In genomic region chr17:28683601-28684000, GRCm38 (mm10) we compare ENCODE assay signal across 32 mouse cellular contexts. TPM values are rescaled to one million over a fixed set of nuclear protein-coding genes. Genes with fewer than 3 reads are reported as not detected.
DNase-seq lines count a peak whose midpoint lies in the region; ATAC-seq and TF ChIP-seq lines count a peak whose summit lies in the region.
"Had no signal": no experiment of that assay in that cellular context is flagged by ENCODE, and none has a peak within 500 bp of the region (broad histone marks: within the 10 kb centered on the region; RNA-seq: fewer than 3 reads in every experiment).

No protein-coding gene starts in this region.

- H3K9me3 ChIP-seq in intestine, embryonic 16.5 days (ENCODE audit: control insufficient read depth, low read length): no peaks in the 10 kb centered on the region
- H3K9me3 ChIP-seq in kidney, embryonic 15.5 days (replicated peaks): no peaks in the 10 kb centered on the region
- no peaks in the 10 kb centered on the region for H3K9me3 ChIP-seq in heart, embryonic 11.5 days (replicated peaks; ENCODE audit: control insufficient read depth, low read length)
- H3K9me3 ChIP-seq: embryonic facial prominence, embryonic 13.5 days; forebrain, embryonic 13.5 days; heart, embryonic 12.5 days; limb, embryonic 13.5 days; neural tube, embryonic 13.5 days had no signal

- 44% methylated on average over 1 of the region's 1 CpGs for WGBS in bone marrow, adult 2 months
- WGBS in intestine, embryonic 16.5 days: 52% methylated on average over 1 of the region's 1 CpGs
- 37% methylated on average over 1 of the region's 1 CpGs for WGBS in kidney, embryonic 15.5 days
- 55% methylated on average over 1 of the region's 1 CpGs for WGBS in heart, embryonic 11.5 days (ENCODE audit: insufficient replicate concordance)

- H3K9ac ChIP-seq in intestine, embryonic 16.5 days (ENCODE audit: low read depth, low read length): no peak overlapping the region
- no peak overlapping the region for H3K9ac ChIP-seq in kidney, embryonic 15.5 days
- H3K9ac ChIP-seq in heart, embryonic 11.5 days (ENCODE audit: low read depth, low read length): no peak overlapping the region
- H3K9ac ChIP-seq: embryonic facial prominence, embryonic 13.5 days; forebrain, embryonic 13.5 days; heart, embryonic 12.5 days; limb, embryonic 13.5 days; lung, embryonic 14.5 days; neural tube, embryonic 13.5 days had no signal

- peak overlapping the region; percentile 66; the same call in 1 of the 2 replicates for H3K27ac ChIP-seq in bone marrow, adult 2 months (ENCODE audit: control insufficient read depth, insufficient read depth, low read depth, low read length, poor library complexity)
- H3K27ac ChIP-seq in intestine, embryonic 16.5 days (ENCODE audit: low read length): peak overlapping the region; percentile 83
- peak overlapping the region; percentile 7; the same call in 1 of the 2 replicates for H3K27ac ChIP-seq in kidney, embryonic 15.5 days
- no peak overlapping the region for H3K27ac ChIP-seq in heart, embryonic 11.5 days (ENCODE audit: low read depth, low read length)
- H3K27ac ChIP-seq: embryonic facial prominence, embryonic 13.5 days; forebrain, embryonic 13.5 days; hindbrain, postnatal 0 days; limb, embryonic 13.5 days; neural tube, embryonic 13.5 days had no signal

- intact Hi-C loops in heart, postnatal 36 days (cut with DNase I): no loop called here

- peak; percentile 66 to 87 for DNase-seq in kidney, postnatal 36 days
- no peak for DNase-seq in heart, postnatal 36 days
- DNase-seq: adrenal gland, postnatal 36 days; B cell, adult 2 months; cerebellum, adult 11-12 months; cerebellum, postnatal 14 days; gastrocnemius, postnatal 10 days; heart, adult 11 months; heart, postnatal 10 days; layer of hippocampus, adult 9-11 months; lung, embryonic 14.5 days; lung, postnatal 4 days; right cerebral cortex, adult 18-20 months; thymus, adult 18-20 months; thymus, postnatal 36 days had no signal

- no peak for TF ChIP-seq CTCF in bone marrow, adult 2 months (IDR thresholded peaks at IDR 0.05; ENCODE audit: control insufficient read depth, insufficient read depth, low read length)

- no peak overlapping the region for H3K4me2 ChIP-seq in intestine, embryonic 16.5 days (ENCODE audit: low read depth, low read length)
- H3K4me2 ChIP-seq in kidney, embryonic 15.5 days: no peak overlapping the region
- H3K4me2 ChIP-seq in heart, embryonic 11.5 days: no peak overlapping the region
- H3K4me2 ChIP-seq: embryonic facial prominence, embryonic 13.5 days; forebrain, embryonic 13.5 days; heart, embryonic 12.5 days; limb, embryonic 13.5 days; lung, embryonic 14.5 days; neural tube, embryonic 13.5 days had no signal

- TF ChIP-seq POLR2A in bone marrow, adult 2 months (IDR thresholded peaks at IDR 0.05; ENCODE audit: borderline replicate concordance, control insufficient read depth, low read depth, low read length): no peak

- peaks cover 7% of the 10 kb centered on the region; the same call in 1 of the 2 replicates for H3K4me1 ChIP-seq in bone marrow, adult 2 months (ENCODE audit: control insufficient read depth, insufficient read depth, low read length)
- H3K4me1 ChIP-seq in intestine, embryonic 16.5 days (ENCODE audit: control insufficient read depth, insufficient read depth, low read length): 0 out of 2 replicates have a peak, but pooled peaks cover 2% of the 10 kb centered on the region
- H3K4me1 ChIP-seq in kidney, embryonic 15.5 days: peaks cover 10% of the 10 kb centered on the region; the same call in 1 of the 2 replicates
- no peaks in the 10 kb centered on the region for H3K4me1 ChIP-seq in heart, embryonic 11.5 days (ENCODE audit: control insufficient read depth, insufficient read depth, low read length)
- H3K4me1 ChIP-seq: embryonic facial prominence, embryonic 13.5 days; forebrain, embryonic 13.5 days; heart, embryonic 12.5 days; limb, embryonic 13.5 days; neural tube, embryonic 13.5 days had no signal

- no peaks in the 10 kb centered on the region for H3K36me3 ChIP-seq in intestine, embryonic 16.5 days (ENCODE audit: control insufficient read depth, insufficient read depth, low read length)
- no peaks in the 10 kb centered on the region for H3K36me3 ChIP-seq in kidney, embryonic 15.5 days
- H3K36me3 ChIP-seq in heart, embryonic 11.5 days (ENCODE audit: control insufficient read depth, insufficient read depth, low read length): no peaks in the 10 kb centered on the region
- H3K36me3 ChIP-seq: embryonic facial prominence, embryonic 13.5 days; G1E; heart, embryonic 12.5 days; limb, embryonic 13.5 days; neural tube, embryonic 13.5 days had no signal

- peak; percentile 39 for ATAC-seq in intestine, embryonic 16.5 days
- ATAC-seq in kidney, embryonic 15.5 days (replicated peaks; ENCODE audit: low FRiP score): no peak; the same call in 1 of the 2 replicates
- no peak for ATAC-seq in heart, embryonic 11.5 days (replicated peaks; ENCODE audit: insufficient number of reproducible peaks, low FRiP score, low TSS enrichment)
- ATAC-seq in cerebellum, adult (ENCODE audit: insufficient number of reproducible peaks, low FRiP score, low TSS enrichment): no peak
- ATAC-seq: forebrain, embryonic 13.5 days; hindbrain, postnatal 0 days; midbrain, embryonic 16.5 days; Patski had no signal

- H3K4me3 ChIP-seq in bone marrow, adult 2 months (replicated peaks; ENCODE audit: control insufficient read depth, low read depth, low read length): no peak overlapping the region
- H3K4me3 ChIP-seq in intestine, embryonic 16.5 days (ENCODE audit: low read length): no peak overlapping the region
- H3K4me3 ChIP-seq in kidney, embryonic 15.5 days (replicated peaks): no peak overlapping the region
- H3K4me3 ChIP-seq in heart, embryonic 11.5 days (ENCODE audit: low read depth, low read length): no peak overlapping the region
- H3K4me3 ChIP-seq: embryonic facial prominence, embryonic 13.5 days; erythroblast, embryonic 14.5 days; forebrain, embryonic 13.5 days; heart, embryonic 12.5 days; limb, embryonic 13.5 days; myocyte; neural tube, embryonic 13.5 days had no signal

- H3K27me3 ChIP-seq in intestine, embryonic 16.5 days (replicated peaks; ENCODE audit: control insufficient read depth, insufficient read depth, low read length): no peaks in the 10 kb centered on the region
- 0 out of 2 replicates have a peak, but pooled peaks cover 3% of the 10 kb centered on the region for H3K27me3 ChIP-seq in kidney, embryonic 15.5 days
- H3K27me3 ChIP-seq in heart, embryonic 11.5 days (ENCODE audit: control insufficient read depth, insufficient read depth, low read length): no peaks in the 10 kb centered on the region; the same call in 1 of the 2 replicates
- H3K27me3 ChIP-seq: CH12.LX had no signal

RNA-seq across cellular contexts. Expression of gene Slc26a8, which starts 6.4 kb away (rescaled TPM):
- 5.3 and 5.9 TPM in 2 replicates for polyA plus RNA-seq in bone marrow, adult 2 months (2011; ENCODE audit: insufficient read depth, insufficient read length, low replicate concordance, missing spikeins)
- 0.17 and 0.28 TPM in 2 replicates for polyA plus RNA-seq in intestine, embryonic 16.5 days (2015; fragmentation: Nextera tagmentation; extraction: Ambion mirVana)
- polyA plus RNA-seq in kidney, embryonic 15.5 days (2015; fragmentation: Nextera tagmentation; extraction: Ambion mirVana): 0.75 and 0.85 TPM in 2 replicates
- 0.14 and 0.84 TPM in 2 replicates for polyA plus RNA-seq in heart, embryonic 11.5 days (2014; fragmentation: Nextera tagmentation; extraction: Ambion mirVana)
- total RNA-seq in heart, postnatal 36 days (2021): under 1 TPM; 0.33 to 0.57 TPM
- total RNA-seq: CH12.LX had no signal
- polyA plus RNA-seq: myocyte had no signal

RNA-seq across cellular contexts. Expression of gene Mapk14, which starts 7.5 kb away (rescaled TPM):
- 35.7 and 100 TPM in 2 replicates for polyA plus RNA-seq in bone marrow, adult 2 months (2011; ENCODE audit: insufficient read depth, insufficient read length, low replicate concordance, missing spikeins)
- polyA plus RNA-seq in intestine, embryonic 16.5 days (2015; fragmentation: Nextera tagmentation; extraction: Ambion mirVana): 34.5 and 37.5 TPM in 2 replicates
- 43.6 and 47.3 TPM in 2 replicates for polyA plus RNA-seq in kidney, embryonic 15.5 days (2015; fragmentation: Nextera tagmentation; extraction: Ambion mirVana)
- 37.1 and 37.4 TPM in 2 replicates for polyA plus RNA-seq in heart, embryonic 11.5 days (2014; fragmentation: Nextera tagmentation; extraction: Ambion mirVana)
- total RNA-seq in heart, postnatal 36 days (2021): 10 to 100 TPM; 49.6 to 54.5 TPM

RNA-seq across cellular contexts. Expression of gene AC170998.1, which starts 42.3 kb away (rescaled TPM):
- polyA plus RNA-seq in bone marrow, adult 2 months (2011; ENCODE audit: insufficient read depth, insufficient read length, low replicate concordance, missing spikeins): 2.7 and 6.1 TPM in 2 replicates
- polyA plus RNA-seq in intestine, embryonic 16.5 days (2015; fragmentation: Nextera tagmentation; extraction: Ambion mirVana): 2.1 TPM in 2 replicates
- polyA plus RNA-seq in kidney, embryonic 15.5 days (2015; fragmentation: Nextera tagmentation; extraction: Ambion mirVana): 3.1 and 4.0 TPM in 2 replicates
- 1.8 and 2.3 TPM in 2 replicates for polyA plus RNA-seq in heart, embryonic 11.5 days (2014; fragmentation: Nextera tagmentation; extraction: Ambion mirVana)
- under 1 TPM in 1 of 2 experiments, not detected in 1; 0.62 TPM for total RNA-seq in heart, postnatal 36 days (2021)
- polyA plus RNA-seq: erythroblast, embryonic 14.5 days; G1E; myocyte had no signal

Comparison
In these comparisons a context has a peak if more than half of its experiments do, and no peak if none do; other contexts are left out.
1. DNase-seq: peak in kidney, postnatal 36 days (2 of 2); none in heart, postnatal 36 days (0 of 2).